Mouse (Mus musculus): ENCODE measurements around the gene Nsd1. TPM values are rescaled to one million over a fixed set of nuclear protein-coding genes. Genes with fewer than 3 reads are reported as not detected.

Nsd1 gene
- polyA plus RNA-seq, 1 experiment from 2014 or later, result 79.3 TPM

DNA sequence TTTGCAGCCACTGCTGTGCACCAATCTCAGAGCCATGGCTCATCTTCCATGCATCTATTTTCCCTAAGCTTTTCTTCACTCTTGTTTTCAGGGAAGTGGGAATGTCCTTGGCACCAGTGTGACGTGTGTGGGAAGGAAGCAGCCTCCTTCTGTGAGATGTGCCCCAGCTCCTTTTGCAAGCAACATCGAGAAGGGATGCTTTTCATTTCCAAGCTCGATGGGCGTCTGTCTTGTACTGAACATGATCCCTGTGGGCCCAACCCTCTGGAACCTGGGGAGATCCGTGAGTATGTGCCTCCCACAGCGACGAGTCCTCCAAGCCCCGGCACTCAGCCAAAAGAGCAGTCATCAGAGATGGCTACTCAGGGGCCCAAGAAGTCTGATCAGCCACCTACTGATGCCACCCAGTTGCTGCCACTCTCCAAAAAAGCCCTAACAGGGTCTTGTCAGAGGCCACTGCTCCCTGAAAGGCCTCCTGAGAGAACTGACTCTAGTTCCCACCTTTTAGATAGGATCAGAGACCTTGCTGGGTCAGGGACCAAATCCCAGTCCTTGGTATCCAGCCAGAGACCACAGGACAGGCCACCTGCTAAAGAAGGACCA lies 102.5 kb downstream of the Nsd1 start:
- Histone ChIP-seq H3K4me2 (ENCODE audit: low read depth, low read length, severe bottlenecking) (no peak overlapping the region), H3K4me3 (ENCODE audit: low read depth, low read length) (no peak overlapping the region), H3K4me1 (replicated peaks; ENCODE audit: control insufficient read depth, insufficient read depth, low read length) (no peaks in the 10 kb centered on the region), H3K27me3 (ENCODE audit: control insufficient read depth, insufficient read depth, low read length) (no peaks in the 10 kb centered on the region), H3K9ac (ENCODE audit: low read length) (no peak overlapping the region), H3K9me3 (ENCODE audit: control insufficient read depth, low read length) (no peaks in the 10 kb centered on the region), H3K27ac (ENCODE audit: low read depth, low read length) (no peak overlapping the region), H3K36me3 (ENCODE audit: control insufficient read depth, insufficient read depth, low read length) (peaks cover 20% of the 10 kb centered on the region)
- WGBS, result 92% methylated on average over 8 of the region's 8 CpGs
- ATAC-seq (replicated peaks; ENCODE audit: low FRiP score), result no peak
- no peak for DNase-seq (ENCODE audit: low spot score)

GRCm38 (mm10) chr13:55313051-55313450 lies 103.5 kb downstream of the Nsd1 start:
- DNase-seq (ENCODE audit: low spot score), result no peak
- no peak overlapping the region for H3K27ac ChIP-seq (ENCODE audit: low read depth, low read length)
- no peak overlapping the region for H3K9ac ChIP-seq (ENCODE audit: low read length)
- H3K9me3 ChIP-seq (ENCODE audit: control insufficient read depth, low read length), result no peaks in the 10 kb centered on the region
- H3K4me2 ChIP-seq (ENCODE audit: low read depth, low read length, severe bottlenecking), result no peak overlapping the region
- no peak overlapping the region for H3K4me3 ChIP-seq (ENCODE audit: low read depth, low read length)
- no peaks in the 10 kb centered on the region for H3K4me1 ChIP-seq (replicated peaks; ENCODE audit: control insufficient read depth, insufficient read depth, low read length)
- ATAC-seq (replicated peaks; ENCODE audit: low FRiP score), result no peak
- peaks cover 15% of the 10 kb centered on the region for H3K36me3 ChIP-seq (ENCODE audit: control insufficient read depth, insufficient read depth, low read length)
- 89% methylated on average over 9 of the region's 9 CpGs for WGBS
- no peaks in the 10 kb centered on the region for H3K27me3 ChIP-seq (ENCODE audit: control insufficient read depth, insufficient read depth, low read length)

GRCm38 (mm10) chr13:55314891-55315412 lies 105.4 kb downstream of the Nsd1 start:
- Histone ChIP-seq H3K9ac (ENCODE audit: low read length) (no peak overlapping the region), H3K4me1 (replicated peaks; ENCODE audit: control insufficient read depth, insufficient read depth, low read length) (no peaks in the 10 kb centered on the region), H3K9me3 (ENCODE audit: control insufficient read depth, low read length) (no peaks in the 10 kb centered on the region), H3K4me2 (ENCODE audit: low read depth, low read length, severe bottlenecking) (no peak overlapping the region), H3K4me3 (ENCODE audit: low read depth, low read length) (no peak overlapping the region), H3K36me3 (ENCODE audit: control insufficient read depth, insufficient read depth, low read length) (peaks cover 15% of the 10 kb centered on the region), H3K27me3 (ENCODE audit: control insufficient read depth, insufficient read depth, low read length) (no peaks in the 10 kb centered on the region), H3K27ac (ENCODE audit: low read depth, low read length) (no peak overlapping the region)
- 95% methylated on average over 2 of the region's 2 CpGs for WGBS
- ATAC-seq (replicated peaks; ENCODE audit: low FRiP score) (no peak), DNase-seq (ENCODE audit: low spot score) (no peak)

DNA sequence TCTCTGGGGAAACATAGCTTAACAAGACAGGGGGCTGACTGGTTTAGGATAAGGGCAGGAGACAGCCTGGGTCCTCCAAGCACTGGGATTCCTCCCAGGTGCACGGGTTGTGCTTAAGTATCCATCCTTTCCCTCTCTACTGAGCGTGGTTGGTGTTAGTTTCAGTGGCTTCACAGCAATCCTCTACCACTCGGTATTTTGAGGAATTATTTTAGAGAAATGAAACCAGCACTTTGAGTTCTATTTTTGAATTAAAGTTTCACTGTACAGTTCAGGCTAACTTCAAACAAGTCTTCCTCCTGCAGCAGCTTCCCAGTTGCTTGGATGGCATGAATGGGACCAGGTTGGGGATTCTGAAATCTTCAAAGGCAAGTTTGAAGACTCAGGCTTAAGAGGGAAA lies 108.8 kb downstream of the Nsd1 start:
- H3K9me3 ChIP-seq (ENCODE audit: control insufficient read depth, low read length), result no peaks in the 10 kb centered on the region
- no peak overlapping the region for H3K4me3 ChIP-seq (ENCODE audit: low read depth, low read length)
- ATAC-seq (replicated peaks; ENCODE audit: low FRiP score), result no peak
- H3K27me3 ChIP-seq (ENCODE audit: control insufficient read depth, insufficient read depth, low read length), result no peaks in the 10 kb centered on the region
- no peak overlapping the region for H3K4me2 ChIP-seq (ENCODE audit: low read depth, low read length, severe bottlenecking)
- H3K9ac ChIP-seq (ENCODE audit: low read length), result no peak overlapping the region
- 88% methylated on average over 3 of the region's 3 CpGs for WGBS
- peaks cover under 1% of the 10 kb centered on the region; the same call in 1 of the 2 replicates for H3K36me3 ChIP-seq (ENCODE audit: control insufficient read depth, insufficient read depth, low read length)
- H3K27ac ChIP-seq (ENCODE audit: low read depth, low read length), result no peak overlapping the region
- no peak for DNase-seq (ENCODE audit: low spot score)
- H3K4me1 ChIP-seq (replicated peaks; ENCODE audit: control insufficient read depth, insufficient read depth, low read length), result peaks cover 7% of the 10 kb centered on the region

DNA sequence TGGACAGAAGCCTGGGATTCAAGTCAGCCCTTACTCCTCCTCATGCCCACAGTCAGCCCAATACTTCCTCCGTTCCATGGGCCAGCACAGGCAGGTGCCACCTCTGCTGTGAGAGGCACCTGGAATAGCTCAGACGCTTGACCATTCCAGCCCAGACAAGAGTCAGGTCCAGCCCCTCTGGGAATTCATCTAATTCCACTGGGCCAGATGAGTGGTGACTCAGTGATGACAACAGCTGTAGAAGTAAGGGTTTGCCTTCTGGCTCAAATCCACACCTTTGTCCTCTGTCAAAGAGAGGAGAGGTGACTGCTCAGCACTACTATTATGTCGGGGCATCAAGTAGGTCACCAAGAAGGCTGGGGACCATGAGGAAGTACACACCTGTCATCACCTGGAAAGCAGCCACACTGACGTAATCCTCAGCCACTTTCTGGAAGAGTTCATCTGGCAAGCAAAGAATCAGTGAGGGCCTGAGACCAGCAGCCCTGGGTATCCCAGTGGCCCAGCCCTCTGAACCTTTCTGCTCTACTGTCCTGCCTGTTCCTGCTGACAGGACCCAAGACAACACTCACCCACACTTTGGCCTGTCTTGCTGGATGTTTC lies 110.5 kb downstream of the Nsd1 start, which contains the start of gene Prelid1:
TSS of gene Prelid1 (plus strand) at position 570 of the 603 bp plus-strand sequence.
- no peaks in the 10 kb centered on the region for H3K27me3 ChIP-seq (ENCODE audit: control insufficient read depth, insufficient read depth, low read length)
- peak within 1 kb of the TSS; percentile 90 for H3K4me3 ChIP-seq (ENCODE audit: low read depth, low read length)
- ATAC-seq (replicated peaks; ENCODE audit: low FRiP score) (no peak), DNase-seq (ENCODE audit: low spot score) (no peak)
- peaks cover 7% of the 10 kb centered on the region for H3K4me1 ChIP-seq (replicated peaks; ENCODE audit: control insufficient read depth, insufficient read depth, low read length)
- H3K27ac ChIP-seq (ENCODE audit: low read depth, low read length), result no peak within 1 kb of the TSS
- peaks cover 3% of the 10 kb centered on the region; the same call in 1 of the 2 replicates for H3K36me3 ChIP-seq (ENCODE audit: control insufficient read depth, insufficient read depth, low read length)
- H3K4me2 ChIP-seq (ENCODE audit: low read depth, low read length, severe bottlenecking), result peak within 1 kb of the TSS; percentile 96
- peak within 1 kb of the TSS; percentile 89 for H3K9ac ChIP-seq (ENCODE audit: low read length)
- no peaks in the 10 kb centered on the region for H3K9me3 ChIP-seq (ENCODE audit: control insufficient read depth, low read length)
- WGBS, result 91% methylated on average over 4 of the region's 4 CpGs

DNA sequence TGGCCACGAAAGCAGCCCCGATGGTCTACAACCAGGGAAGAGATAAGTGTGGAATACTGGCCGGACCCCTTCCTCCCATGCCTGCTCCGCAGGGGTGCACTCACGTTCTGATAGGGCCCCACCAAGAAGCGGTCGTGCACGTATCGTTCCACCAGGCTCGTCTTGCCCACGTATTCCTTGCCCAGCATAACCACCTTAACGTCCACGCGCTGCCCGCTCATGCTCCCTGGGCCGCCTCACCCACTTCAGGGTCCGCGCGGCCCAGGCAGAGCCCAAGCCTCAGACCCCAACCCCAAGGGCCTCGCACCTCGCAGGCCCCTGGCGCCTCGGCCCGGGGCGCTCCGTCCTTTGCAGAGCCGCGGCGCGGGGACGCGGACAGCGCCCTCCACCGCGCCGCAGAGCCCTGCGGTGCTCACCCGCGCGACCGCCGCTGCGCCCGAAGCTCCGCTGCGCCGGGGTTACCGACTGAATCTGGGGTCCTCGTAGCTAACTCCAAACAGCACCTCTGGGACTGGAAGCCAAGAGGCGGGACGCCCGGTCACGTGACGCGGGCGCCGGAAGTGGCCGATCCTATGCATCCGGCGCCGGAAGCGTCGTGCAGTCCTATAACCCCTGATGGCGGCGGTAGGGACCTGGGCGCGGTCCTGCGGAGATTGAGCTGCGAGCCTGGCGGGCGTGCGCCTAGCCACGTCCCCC lies 112.0 kb downstream of the Nsd1 start, which contains the start of gene Rab24:
TSS of gene Rab24 (minus strand) at position 513 of the 696 bp plus-strand sequence.
- no peaks in the 10 kb centered on the region for H3K9me3 ChIP-seq (ENCODE audit: control insufficient read depth, low read length)
- H3K27me3 ChIP-seq (ENCODE audit: control insufficient read depth, insufficient read depth, low read length), result no peaks in the 10 kb centered on the region
- peak; percentile 91 for ATAC-seq (replicated peaks; ENCODE audit: low FRiP score)
- H3K4me2 ChIP-seq (ENCODE audit: low read depth, low read length, severe bottlenecking), result peak within 1 kb of the TSS; percentile 96
- peak within 1 kb of the TSS; percentile 89 for H3K9ac ChIP-seq (ENCODE audit: low read length)
- H3K4me3 ChIP-seq (ENCODE audit: low read depth, low read length), result peak within 1 kb of the TSS; percentile 90
- WGBS, result under 1% methylated on average over 70 of the region's 73 CpGs
- peaks cover 13% of the 10 kb centered on the region for H3K36me3 ChIP-seq (ENCODE audit: control insufficient read depth, insufficient read depth, low read length)
- H3K27ac ChIP-seq (ENCODE audit: low read depth, low read length), result peak within 1 kb of the TSS; percentile 34; the same call in 1 of the 2 replicates
- H3K4me1 ChIP-seq (replicated peaks; ENCODE audit: control insufficient read depth, insufficient read depth, low read length), result peaks cover 7% of the 10 kb centered on the region
- peak; percentile 92 for DNase-seq (ENCODE audit: low spot score)

GRCm38 (mm10) chr13:55322130-55322825 lies 112.7 kb downstream of the Nsd1 start:
- Histone ChIP-seq H3K27me3 (ENCODE audit: control insufficient read depth, insufficient read depth, low read length) (no peaks in the 10 kb centered on the region), H3K4me1 (replicated peaks; ENCODE audit: control insufficient read depth, insufficient read depth, low read length) (peaks cover 7% of the 10 kb centered on the region), H3K9ac (ENCODE audit: low read length) (peak overlapping the region; percentile 89), H3K9me3 (ENCODE audit: control insufficient read depth, low read length) (no peaks in the 10 kb centered on the region), H3K36me3 (ENCODE audit: control insufficient read depth, insufficient read depth, low read length) (peaks cover 13% of the 10 kb centered on the region), H3K4me2 (ENCODE audit: low read depth, low read length, severe bottlenecking) (peak overlapping the region; percentile 96), H3K4me3 (ENCODE audit: low read depth, low read length) (peak overlapping the region; percentile 90), H3K27ac (ENCODE audit: low read depth, low read length) (peak overlapping the region; percentile 34; the same call in 1 of the 2 replicates)
- WGBS, result 2% methylated on average over 31 of the region's 31 CpGs
- no peak for ATAC-seq (replicated peaks; ENCODE audit: low FRiP score)
- peak; percentile 59 for DNase-seq (ENCODE audit: low spot score)

- ATAC-seq (replicated peaks; ENCODE audit: low FRiP score) (no peak), DNase-seq (ENCODE audit: low spot score) (no peak)
- Histone ChIP-seq H3K9ac (ENCODE audit: low read length) (no peak overlapping the region; the same call in 1 of the 2 replicates), H3K27ac (ENCODE audit: low read depth, low read length) (no peak overlapping the region), H3K4me2 (ENCODE audit: low read depth, low read length, severe bottlenecking) (no peak overlapping the region), H3K4me1 (replicated peaks; ENCODE audit: control insufficient read depth, insufficient read depth, low read length) (peaks cover 14% of the 10 kb centered on the region), H3K27me3 (ENCODE audit: control insufficient read depth, insufficient read depth, low read length) (no peaks in the 10 kb centered on the region), H3K4me3 (ENCODE audit: low read depth, low read length) (no peak overlapping the region), H3K9me3 (ENCODE audit: control insufficient read depth, low read length) (no peaks in the 10 kb centered on the region), H3K36me3 (ENCODE audit: control insufficient read depth, insufficient read depth, low read length) (peaks cover 13% of the 10 kb centered on the region)
- 91% methylated on average over 11 of the region's 11 CpGs for WGBS
Measured at GRCm38 (mm10) chr13:55325596-55325995, 116.0 kb downstream of the Nsd1 start.

All from forebrain, embryonic 11.5 days (tissue).